19 mouse cellular contexts compared by ENCODE assay signal in genomic region chr4:137025133-137025532, GRCm38 (mm10).
"Had no signal": no experiment of that assay in that cellular context is flagged by ENCODE, and none has a peak within 500 bp of the region (broad histone marks: within the 10 kb centered on the region; RNA-seq: fewer than 3 reads in every experiment).

No protein-coding gene starts in this region.

- H3K9me3 ChIP-seq: kidney, embryonic 15.5 days; limb, embryonic 10.5 days; limb, embryonic 13.5 days had no signal

- H3K4me1 ChIP-seq: limb, embryonic 13.5 days had no signal

- H3K9ac ChIP-seq: kidney, embryonic 15.5 days; limb, embryonic 13.5 days; lung, embryonic 14.5 days had no signal

- H3K27me3 ChIP-seq: kidney, embryonic 15.5 days; limb, embryonic 13.5 days had no signal

- DNase-seq: kidney, adult 18-20 months; kidney, postnatal 14 days; layer of hippocampus, adult 9-11 months; lung, embryonic 14.5 days; midbrain, embryonic 14.5 days; right cerebral cortex, adult 18-20 months; right cerebral cortex, postnatal 14 days; right cerebral cortex, postnatal 4 days; thymus, adult 2 months; thymus, postnatal 14 days; thymus, postnatal 4 days had no signal

- H3K4me3 ChIP-seq: kidney, embryonic 15.5 days; layer of hippocampus, adult 2 months; limb, embryonic 10.5 days; limb, embryonic 13.5 days had no signal

- H3K27ac ChIP-seq: kidney, embryonic 15.5 days; layer of hippocampus, adult 2 months; limb, embryonic 10.5 days; limb, embryonic 13.5 days; stomach, postnatal 0 days had no signal

- H3K4me2 ChIP-seq: kidney, embryonic 15.5 days; limb, embryonic 13.5 days; lung, embryonic 14.5 days had no signal

- ATAC-seq: inflammation-experienced regulatory T-cells, adult 6 months; intestine, embryonic 16.5 days; lung, postnatal 0 days had no signal

- H3K36me3 ChIP-seq: kidney, embryonic 15.5 days; limb, embryonic 10.5 days; limb, embryonic 13.5 days had no signal
